Mouse (Mus musculus) heart, embryonic 12.5 days (tissue): ENCODE results near the gene Specc1l. TPM values are rescaled to one million over a fixed set of nuclear protein-coding genes. Genes with fewer than 3 reads are reported as not detected.
A peak's percentile ranks its signal among the peaks of the same experiment; 100 is the strongest.

Experiments used
- ATAC-seq: fragments of 200-750 bp; cut with Nextera tagmentation; 2 replicates; pipeline ENCODE4 v1.8.0; 2017; ENCODE audit warnings: moderate TSS enrichment, moderate library complexity; ENCODE audit not compliant: insufficient number of reproducible peaks, low FRiP score
- H3K27ac ChIP-seq: fragments of 300-500 bp; sonication (generic); 2 replicates; pipeline ENCODE4 v1.5.1; 2016; ENCODE audit warnings: mild to moderate bottlenecking, moderate library complexity; ENCODE audit not compliant: poor library complexity, severe bottlenecking
- H3K27me3 ChIP-seq: fragments of 300-500 bp; sonication (generic); replicated peaks from 2 replicates; pipeline ENCODE4 v1.6.1; 2016; ENCODE audit warnings: mild to moderate bottlenecking, moderate library complexity
- H3K36me3 ChIP-seq: fragments of 300-500 bp; sonication (generic); 2 replicates; pipeline ENCODE4 v1.6.1; 2016; ENCODE audit warnings: mild to moderate bottlenecking, moderate library complexity
- H3K4me1 ChIP-seq: fragments of 300-500 bp; sonication (generic); replicated peaks from 2 replicates; pipeline ENCODE4 v1.6.1; 2016; ENCODE audit warnings: mild to moderate bottlenecking
- H3K4me2 ChIP-seq: fragments of 300-500 bp; sonication (generic); 2 replicates; pipeline ENCODE4 v1.6.1; 2016; ENCODE audit warnings: mild to moderate bottlenecking, moderate library complexity
- H3K4me3 ChIP-seq: fragments of 300-500 bp; sonication (generic); 2 replicates; pipeline ENCODE4 v1.5.1; 2016; ENCODE audit warnings: mild to moderate bottlenecking
- H3K9ac ChIP-seq: fragments of 300-500 bp; sonication (generic); 2 replicates; pipeline ENCODE4 v1.6.1; 2016; ENCODE audit warnings: mild to moderate bottlenecking, moderate library complexity
- H3K9me3 ChIP-seq: fragments of 300-500 bp; sonication (generic); replicated peaks from 2 replicates; pipeline ENCODE4 v1.6.1; 2016; ENCODE audit warnings: mild to moderate bottlenecking, moderate library complexity
- WGBS: fragments of 180-500 bp; shearing (Covaris S2); methylation state at CpG from one replicate; pipeline ENCODE4 v1.1.7; 2016; 5-methylcytosine and 5-hydroxymethylcytosine counted together
- polyA plus RNA-seq: library from polyadenylated mRNA; unstranded; fragments of >200 nt; fragmentation: Nextera tagmentation; extraction: Ambion mirVana; gene quantifications from 2 replicates; pipeline ENCODE4 v1.2.1, GENCODE M21; 2016

Gene Specc1l
- polyA plus RNA-seq, 1 experiment from 2014 or later = 32.1 TPM

GRCm38 (mm10) chr10:75224154-75224553, 12.3 kb downstream of the Specc1l start:
- H3K4me1 ChIP-seq = peaks cover 32% of the 10 kb centered on the region
- no peaks in the 10 kb centered on the region for H3K9me3 ChIP-seq
- no peak overlapping the region for H3K4me3 ChIP-seq
- no peak for ATAC-seq
- no peak overlapping the region for H3K4me2 ChIP-seq
- peak overlapping the region; percentile 60 for H3K27ac ChIP-seq
- H3K27me3 ChIP-seq = no peaks in the 10 kb centered on the region
- 52% methylated on average over 3 of the region's 3 CpGs for WGBS
- H3K36me3 ChIP-seq = 0 out of 2 replicates have a peak, but pooled peaks cover under 1% of the 10 kb centered on the region
- no peak overlapping the region for H3K9ac ChIP-seq

- Histone ChIP-seq H3K4me1 (peaks cover 29% of the 10 kb centered on the region), H3K27ac (no peak overlapping the region), H3K9me3 (no peaks in the 10 kb centered on the region), H3K4me2 (no peak overlapping the region), H3K36me3 (no peaks in the 10 kb centered on the region), H3K4me3 (no peak overlapping the region), H3K9ac (no peak overlapping the region), H3K27me3 (no peaks in the 10 kb centered on the region)
- no peak for ATAC-seq
- 0% methylated on average over 1 of the region's 2 CpGs for WGBS
Measured at GRCm38 (mm10) chr10:75224630-75225029, 12.8 kb downstream of the Specc1l start.

- WGBS = 82% methylated on average over 3 of the region's 3 CpGs
- peaks cover 15% of the 10 kb centered on the region for H3K4me1 ChIP-seq
- no peak for ATAC-seq
Measured at GRCm38 (mm10) chr10:75227381-75227780, 15.5 kb downstream of the Specc1l start.

GRCm38 (mm10) chr10:75230572-75230971, 18.7 kb downstream of the Specc1l start:
- no peaks in the 10 kb centered on the region for H3K27me3 ChIP-seq
- no peak overlapping the region for H3K4me3 ChIP-seq
- 0 out of 2 replicates have a peak, but pooled peaks cover 2% of the 10 kb centered on the region for H3K4me1 ChIP-seq
- no peak for ATAC-seq
- WGBS = 79% methylated on average over 4 of the region's 4 CpGs
- H3K9me3 ChIP-seq = no peaks in the 10 kb centered on the region
- no peak overlapping the region for H3K4me2 ChIP-seq
- peaks cover 24% of the 10 kb centered on the region for H3K36me3 ChIP-seq
- H3K9ac ChIP-seq = no peak overlapping the region
- no peak overlapping the region for H3K27ac ChIP-seq

More at GRCm38 (mm10) chr10:75227381-75227780, 15.5 kb downstream of the Specc1l start:
- no peak overlapping the region for H3K4me2 ChIP-seq
- H3K9ac ChIP-seq = no peak overlapping the region
- no peaks in the 10 kb centered on the region for H3K27me3 ChIP-seq
- no peaks in the 10 kb centered on the region for H3K9me3 ChIP-seq
- peaks cover 17% of the 10 kb centered on the region for H3K36me3 ChIP-seq
- no peak overlapping the region for H3K4me3 ChIP-seq
- H3K27ac ChIP-seq = no peak overlapping the region

- no peak overlapping the region for H3K9ac ChIP-seq
- WGBS = 94% methylated on average over 1 of the region's 1 CpGs
- peaks cover 30% of the 10 kb centered on the region for H3K36me3 ChIP-seq
- H3K27me3 ChIP-seq = no peaks in the 10 kb centered on the region
- H3K27ac ChIP-seq = no peak overlapping the region
- 0 out of 2 replicates have a peak, but pooled peaks cover 2% of the 10 kb centered on the region for H3K4me1 ChIP-seq
- no peak overlapping the region for H3K4me3 ChIP-seq
- no peaks in the 10 kb centered on the region for H3K9me3 ChIP-seq
- H3K4me2 ChIP-seq = no peak overlapping the region
- ATAC-seq = no peak
Measured at GRCm38 (mm10) chr10:75231876-75232275, 20.0 kb downstream of the Specc1l start.

GRCm38 (mm10) chr10:75232612-75233155, 20.8 kb downstream of the Specc1l start:
- Histone ChIP-seq H3K27me3 (no peaks in the 10 kb centered on the region), H3K36me3 (peaks cover 32% of the 10 kb centered on the region), H3K9me3 (no peaks in the 10 kb centered on the region), H3K4me2 (no peak overlapping the region), H3K9ac (no peak overlapping the region), H3K27ac (no peak overlapping the region), H3K4me1 (0 out of 2 replicates have a peak, but pooled peaks cover 2% of the 10 kb centered on the region), H3K4me3 (no peak overlapping the region)
- ATAC-seq = no peak
- WGBS = 92% methylated on average over 4 of the region's 4 CpGs

GRCm38 (mm10) chr10:75233489-75233888, 21.6 kb downstream of the Specc1l start:
- H3K27ac ChIP-seq = no peak overlapping the region
- H3K4me3 ChIP-seq = no peak overlapping the region
- H3K27me3 ChIP-seq = no peaks in the 10 kb centered on the region
- H3K4me2 ChIP-seq = no peak overlapping the region
- no peak overlapping the region for H3K9ac ChIP-seq
- 87% methylated on average over 2 of the region's 2 CpGs for WGBS
- no peak for ATAC-seq
- H3K9me3 ChIP-seq = no peaks in the 10 kb centered on the region
- H3K36me3 ChIP-seq = peaks cover 36% of the 10 kb centered on the region
- H3K4me1 ChIP-seq = 0 out of 2 replicates have a peak, but pooled peaks cover 2% of the 10 kb centered on the region

GRCm38 (mm10) chr10:75235726-75236125, 23.9 kb downstream of the Specc1l start:
- peaks cover 40% of the 10 kb centered on the region for H3K36me3 ChIP-seq
- no peak overlapping the region for H3K4me2 ChIP-seq
- no peaks in the 10 kb centered on the region for H3K27me3 ChIP-seq
- no peaks in the 10 kb centered on the region for H3K4me1 ChIP-seq
- no peak overlapping the region for H3K9ac ChIP-seq
- no peak overlapping the region for H3K27ac ChIP-seq
- no peak for ATAC-seq
- no peaks in the 10 kb centered on the region for H3K9me3 ChIP-seq
- WGBS = 82% methylated on average over 2 of the region's 2 CpGs
- no peak overlapping the region for H3K4me3 ChIP-seq

- WGBS = 91% methylated on average over 3 of the region's 3 CpGs
- no peak for ATAC-seq
- H3K9me3 ChIP-seq = no peaks in the 10 kb centered on the region
Measured at GRCm38 (mm10) chr10:75236156-75236555, 24.3 kb downstream of the Specc1l start.

GRCm38 (mm10) chr10:75237166-75237565, 25.3 kb downstream of the Specc1l start:
- Histone ChIP-seq H3K36me3 (peaks cover 41% of the 10 kb centered on the region), H3K4me1 (no peaks in the 10 kb centered on the region), H3K9ac (no peak overlapping the region), H3K27me3 (no peaks in the 10 kb centered on the region), H3K9me3 (no peaks in the 10 kb centered on the region), H3K4me3 (no peak overlapping the region), H3K4me2 (no peak overlapping the region), H3K27ac (no peak overlapping the region)
- WGBS = 86% methylated on average over 2 of the region's 2 CpGs
- no peak for ATAC-seq

More at GRCm38 (mm10) chr10:75236156-75236555, 24.3 kb downstream of the Specc1l start:
- Histone ChIP-seq H3K4me2 (no peak overlapping the region), H3K4me1 (no peaks in the 10 kb centered on the region), H3K27me3 (no peaks in the 10 kb centered on the region), H3K4me3 (no peak overlapping the region), H3K36me3 (peaks cover 40% of the 10 kb centered on the region), H3K27ac (no peak overlapping the region), H3K9ac (no peak overlapping the region)

GRCm38 (mm10) chr10:75240583-75241250, 28.8 kb downstream of the Specc1l start:
- H3K36me3 ChIP-seq = peaks cover 64% of the 10 kb centered on the region
- H3K4me1 ChIP-seq = peaks cover 2% of the 10 kb centered on the region; the same call in 1 of the 2 replicates
- no peak overlapping the region for H3K4me3 ChIP-seq
- no peaks in the 10 kb centered on the region for H3K9me3 ChIP-seq
- H3K27me3 ChIP-seq = no peaks in the 10 kb centered on the region
- no peak overlapping the region for H3K9ac ChIP-seq
- H3K27ac ChIP-seq = no peak overlapping the region
- 86% methylated on average over 8 of the region's 8 CpGs for WGBS
- H3K4me2 ChIP-seq = no peak overlapping the region
- no peak for ATAC-seq
